Mouse (Mus musculus): Measurements from ENCODE around the gene Zyx.

Gene Zyx

GRCm38 (mm10) chr6:42350968-42351775 is 1.7 kb downstream of the Zyx start:
- no peak for DNase-seq

DNA sequence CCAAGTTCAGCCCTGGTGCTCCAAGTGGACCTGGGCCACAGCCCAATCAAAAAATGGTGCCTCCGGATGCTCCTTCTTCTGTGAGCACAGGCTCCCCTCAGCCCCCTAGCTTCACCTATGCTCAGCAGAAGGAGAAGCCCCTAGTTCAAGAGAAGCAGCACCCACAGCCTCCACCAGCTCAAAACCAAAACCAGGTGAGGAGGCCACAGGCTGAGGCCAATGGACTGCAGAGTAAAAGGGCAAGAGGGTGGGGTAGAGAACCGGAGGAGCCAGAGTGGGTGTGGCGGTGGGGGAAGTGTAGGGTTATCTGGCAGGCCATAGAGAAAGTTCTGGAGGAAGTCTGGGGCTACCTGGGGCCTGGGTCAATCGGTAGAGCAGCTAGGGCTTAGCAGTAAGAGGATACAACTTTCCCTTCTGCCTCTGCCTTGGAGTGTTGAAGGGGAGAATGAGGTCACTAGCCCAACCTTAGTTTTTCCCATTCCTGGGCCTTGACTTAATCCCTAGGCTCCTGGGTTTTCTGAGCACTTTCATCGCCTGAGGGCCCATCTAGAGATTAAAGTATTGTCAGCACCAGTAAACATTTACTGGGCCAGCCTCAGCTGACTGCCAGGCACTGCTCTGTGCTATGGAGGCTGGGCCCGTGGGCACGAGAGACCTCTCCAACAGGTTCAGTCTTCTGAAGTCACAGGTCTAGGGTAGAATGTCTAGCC is 2.5 kb downstream of the Zyx start:
- peak; percentile 44 for DNase-seq

DNA sequence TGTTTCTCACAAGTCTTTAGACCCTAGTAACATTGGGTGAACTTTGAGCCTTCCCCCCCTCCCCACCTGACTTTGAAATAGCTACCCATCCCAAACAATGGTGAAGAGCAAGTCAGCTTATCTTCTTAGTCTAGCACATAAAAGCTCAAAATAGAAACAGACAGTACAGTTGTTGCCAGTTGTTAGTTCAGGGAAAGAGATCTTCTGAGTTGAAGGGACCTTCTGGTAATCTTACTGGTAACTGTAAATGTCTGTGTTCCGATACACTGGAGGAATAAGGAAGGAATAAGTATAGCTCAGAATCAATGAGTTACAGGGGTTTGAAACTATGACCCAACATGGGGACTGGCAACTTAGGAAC is 3.0 kb downstream of the Zyx start:
- no peak for DNase-seq

GRCm38 (mm10) chr6:42353180-42353579 is 3.8 kb downstream of the Zyx start:
- no peak for DNase-seq

DNA sequence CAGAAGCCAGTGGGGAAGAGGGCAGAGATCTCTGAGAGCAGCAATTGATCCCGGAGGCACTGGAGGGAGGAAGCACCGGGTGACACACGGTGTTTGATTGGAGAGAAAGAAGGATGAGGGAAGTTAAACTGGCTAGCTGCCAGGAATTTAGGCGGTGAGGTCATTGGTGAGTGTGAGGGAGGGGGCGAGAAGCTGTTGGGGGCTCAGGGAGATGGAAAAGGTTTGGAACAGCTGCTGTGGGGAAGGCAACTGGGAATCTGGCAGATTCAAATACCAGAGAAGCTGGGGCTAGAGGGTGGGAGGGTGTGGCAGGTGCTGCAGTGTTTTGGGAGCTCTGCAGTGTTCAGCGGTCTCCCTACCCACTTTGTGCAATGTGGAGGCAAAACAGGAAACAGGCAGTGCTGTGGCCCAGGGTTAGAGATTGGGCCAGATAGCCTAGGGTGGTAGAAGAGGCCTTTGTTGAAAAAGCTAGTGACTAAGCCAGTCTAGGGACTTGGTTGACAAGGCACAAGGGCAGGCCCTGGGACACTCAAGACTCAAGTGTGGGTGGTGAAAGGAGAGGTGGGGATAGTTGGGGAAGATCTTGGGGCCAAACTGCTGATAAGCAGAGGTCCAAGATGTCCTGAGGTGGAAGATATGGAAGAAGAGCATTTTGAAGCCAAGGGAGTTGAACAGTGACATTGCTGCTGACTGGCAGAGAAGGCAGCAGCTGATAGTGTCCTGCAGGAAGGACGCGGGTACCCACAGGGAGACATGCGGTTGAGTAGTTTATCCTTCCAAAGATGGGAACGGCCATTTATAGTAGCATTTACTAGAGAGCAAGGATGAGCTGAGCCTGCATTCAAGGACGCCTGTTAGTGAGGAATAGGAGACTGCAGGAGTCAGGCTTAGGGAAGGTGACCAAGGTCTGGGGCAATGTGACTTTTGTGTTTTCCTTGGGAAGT is 4.9 kb downstream of the Zyx start:
- DNase-seq, result no peak

DNA sequence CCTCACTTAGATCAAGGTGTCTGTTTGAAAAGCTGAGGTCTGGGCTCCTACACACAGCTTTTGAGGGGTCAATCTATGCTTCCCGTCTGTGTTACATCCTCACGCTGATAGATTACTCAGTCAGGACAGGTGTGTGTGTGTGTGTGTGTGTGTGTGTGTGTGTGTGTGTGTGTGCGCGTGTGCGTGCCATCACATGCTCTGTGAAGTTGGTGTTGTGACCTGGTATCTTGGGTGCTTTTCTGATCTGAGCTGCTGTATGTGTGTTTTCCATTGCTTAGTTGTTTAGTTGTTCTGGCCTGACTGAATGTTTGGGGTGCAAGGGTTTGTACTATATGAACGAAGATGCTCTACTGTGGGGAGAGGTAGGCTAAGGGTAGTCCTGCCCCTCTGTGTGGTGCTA is 5.9 kb downstream of the Zyx start:
- no peak for DNase-seq

- DNase-seq, result no peak
These were observed 6.6 kb downstream of the Zyx start for GRCm38 (mm10) chr6:42355794-42356600.

GRCm38 (mm10) chr6:42356913-42357312 is 7.5 kb downstream of the Zyx start:
- DNase-seq, result no peak

GRCm38 (mm10) chr6:42357901-42358300 is 8.5 kb downstream of the Zyx start:
- DNase-seq, result no peak

DNA sequence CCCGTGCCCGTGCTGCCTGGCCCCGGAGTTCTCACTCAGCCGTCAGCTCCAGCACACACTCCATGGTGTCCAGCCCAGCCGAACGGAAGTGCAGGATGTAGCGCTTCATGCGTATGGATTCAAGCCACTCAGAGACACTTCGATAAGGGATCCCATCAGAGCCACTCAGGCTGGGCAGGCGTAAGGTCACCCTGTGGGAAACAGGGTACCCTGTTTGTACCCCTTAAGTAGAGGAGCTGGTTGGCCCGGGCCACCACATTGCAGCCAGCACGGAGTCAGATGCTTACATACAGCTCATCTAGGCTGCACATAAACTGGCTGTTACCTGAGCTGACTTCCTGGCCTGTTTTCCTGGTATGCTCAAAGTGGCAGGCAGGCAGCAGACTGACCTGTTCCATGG is 9.5 kb downstream of the Zyx start:
- no peak for DNase-seq

GRCm38 (mm10) chr6:42359364-42360147 is 10.1 kb downstream of the Zyx start:
- DNase-seq, result no peak

DNA sequence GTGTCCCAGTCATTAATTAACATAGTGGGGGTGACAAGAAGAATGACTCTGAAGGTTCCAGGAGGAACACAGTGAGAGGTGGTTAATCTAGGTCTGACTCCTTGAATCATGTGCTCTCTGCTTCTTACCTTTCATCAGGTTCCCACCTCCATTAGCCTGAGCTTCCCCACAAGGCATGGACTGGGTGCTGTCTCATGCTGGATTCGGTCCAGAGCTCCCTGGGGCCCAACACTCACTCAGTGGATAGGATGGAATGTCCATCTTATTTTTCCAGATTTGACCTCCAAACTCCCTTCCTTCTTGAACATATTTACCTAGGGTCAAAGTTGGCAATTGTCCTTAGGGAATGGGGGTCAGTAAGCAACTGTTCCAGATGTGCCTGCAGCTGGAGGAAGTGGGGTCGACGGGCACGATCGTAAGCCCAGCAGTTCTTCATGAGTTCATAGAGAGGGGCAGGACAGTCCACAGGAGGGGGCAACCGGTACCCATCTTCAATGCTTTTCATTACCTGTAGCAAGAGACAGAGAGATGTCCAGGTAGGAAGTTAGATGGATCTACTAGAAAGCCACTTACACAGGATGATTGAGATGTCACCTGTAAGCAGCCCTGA is 10.9 kb downstream of the Zyx start:
- no peak for DNase-seq

DNA sequence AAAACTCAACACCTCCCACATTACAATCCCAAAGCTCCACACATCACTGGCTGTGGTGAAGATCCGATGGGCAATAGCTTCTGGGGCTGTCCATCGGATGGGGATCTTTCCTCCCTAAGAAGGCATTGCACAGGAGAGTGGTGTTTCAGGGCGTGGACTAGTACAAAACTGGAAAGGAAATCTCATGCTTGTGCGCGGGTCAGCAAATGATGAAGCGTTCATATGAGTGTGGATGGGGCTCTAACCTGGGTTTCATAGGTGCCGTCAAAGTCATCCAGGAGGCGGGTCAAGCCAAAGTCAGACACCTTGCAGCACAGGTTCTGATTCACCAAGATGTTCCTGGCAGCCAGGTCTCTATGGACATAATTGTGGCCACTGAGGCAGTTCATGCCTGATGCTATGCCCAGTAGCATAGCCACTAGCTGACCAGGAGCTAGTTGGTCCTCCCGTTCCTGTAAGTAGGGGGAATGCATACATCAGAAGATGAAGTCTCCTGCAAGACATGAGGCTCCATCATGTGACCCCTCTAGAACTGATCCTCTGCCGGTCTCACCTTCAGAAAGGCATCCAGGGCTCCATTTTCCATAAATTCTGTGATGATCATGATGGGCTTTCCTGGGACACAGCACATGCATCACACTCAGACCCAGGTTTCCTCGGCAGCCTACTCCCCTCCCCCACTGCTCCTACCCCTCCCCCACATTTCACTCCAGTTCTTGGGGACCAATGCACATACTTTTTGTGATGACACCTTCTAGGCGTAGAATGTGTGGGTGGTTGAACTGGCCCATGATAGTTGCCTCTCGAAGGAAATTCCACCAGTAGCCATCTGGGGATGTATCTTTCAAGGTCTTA is 11.8 kb downstream of the Zyx start:
- no peak for DNase-seq

- no peak for DNase-seq
These were observed 12.6 kb downstream of the Zyx start for GRCm38 (mm10) chr6:42362074-42362473.

GRCm38 (mm10) chr6:42362497-42362896 is 13.1 kb downstream of the Zyx start:
- DNase-seq, result no peak

DNA sequence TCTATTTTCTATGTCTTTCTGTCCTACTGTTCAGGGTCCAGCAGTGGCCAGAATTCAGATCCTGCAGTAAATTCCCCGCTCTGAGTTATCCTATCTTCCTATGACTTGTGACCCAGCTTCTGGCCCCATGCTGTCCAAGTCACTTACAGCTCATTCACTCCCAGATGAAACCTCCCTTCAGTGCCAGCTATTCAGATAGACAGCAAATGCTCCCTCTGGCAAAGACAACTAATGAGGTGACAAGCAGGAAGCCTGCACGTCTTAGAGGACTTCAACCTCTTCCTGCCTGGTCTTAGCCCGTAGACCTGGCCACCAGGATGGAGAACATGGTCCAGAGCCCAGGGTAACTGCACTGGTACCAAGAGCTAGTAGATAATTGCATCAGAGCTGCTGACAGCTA is 13.5 kb downstream of the Zyx start:
- DNase-seq, result no peak

- no peak for DNase-seq
These were observed 14.6 kb downstream of the Zyx start for GRCm38 (mm10) chr6:42364066-42364465.

GRCm38 (mm10) chr6:42364607-42365006 is 15.2 kb downstream of the Zyx start:
- DNase-seq, result no peak

GRCm38 (mm10) chr6:42365215-42365614 is 15.8 kb downstream of the Zyx start:
- no peak for DNase-seq

- DNase-seq, result peak; percentile 89
These were observed 20.4 kb downstream of the Zyx start for GRCm38 (mm10) chr6:42369870-42370269.

Data from kidney, adult 9 months (tissue).